Mouse (Mus musculus) Patski (cell line): ENCODE data around the gene Rnf5. TPM values are rescaled to one million over a fixed set of nuclear protein-coding genes. Genes with fewer than 3 reads are reported as not detected.

ENCODE experiments used
- ATAC-seq: fragments of 100-300 bp; one replicate; pipeline ENCODE4 v1.8.0; 2021
- CTCF ChIA-PET: fragments of 350-600 bp; sonication (Branson Sonifier 250); formaldehyde crosslinking; loops from one replicate; lab custom pipeline; 2022; ENCODE audit warnings: inconsistent platforms; lab: Charles Lee
- POLR2A ChIA-PET: fragments of 350-600 bp; sonication (Branson Sonifier 250); formaldehyde crosslinking; loops from one replicate; lab custom pipeline; 2022; ENCODE audit warnings: antibody characterized with exemption, inconsistent platforms; lab: Charles Lee
- DNase-seq: peaks from one replicate; pipeline ENCODE4 v3.0.0-alpha.2; 2011; ENCODE audit warnings: low read depth, low spot score
- H3K27me3 ChIP-seq: fragments of 371-371 bp; one replicate; pipeline ENCODE4 v1.5.1; 2021
- CTCF ChIP-seq: fragments of 100-300 bp; IDR thresholded peaks from one replicate; pipeline ENCODE4 v1.5.1; 2021
- in situ Hi-C: fragments of 300-500 bp; cut with MboI; formaldehyde crosslinking; loops from 3 replicates; pipeline ENCODE4 v1.11.1; 2018; ENCODE audit warnings: low pct_unique_long_range_greater_than_20kb, mixed read lengths
- polyA plus RNA-seq: library from polyadenylated mRNA; unstranded; gene quantifications from one replicate; pipeline ENCODE4 v1.2.3, GENCODE M21; 2021

Rnf5 gene
- polyA plus RNA-seq, 1 experiment from 2014 or later, result 69.1 TPM

DNA sequence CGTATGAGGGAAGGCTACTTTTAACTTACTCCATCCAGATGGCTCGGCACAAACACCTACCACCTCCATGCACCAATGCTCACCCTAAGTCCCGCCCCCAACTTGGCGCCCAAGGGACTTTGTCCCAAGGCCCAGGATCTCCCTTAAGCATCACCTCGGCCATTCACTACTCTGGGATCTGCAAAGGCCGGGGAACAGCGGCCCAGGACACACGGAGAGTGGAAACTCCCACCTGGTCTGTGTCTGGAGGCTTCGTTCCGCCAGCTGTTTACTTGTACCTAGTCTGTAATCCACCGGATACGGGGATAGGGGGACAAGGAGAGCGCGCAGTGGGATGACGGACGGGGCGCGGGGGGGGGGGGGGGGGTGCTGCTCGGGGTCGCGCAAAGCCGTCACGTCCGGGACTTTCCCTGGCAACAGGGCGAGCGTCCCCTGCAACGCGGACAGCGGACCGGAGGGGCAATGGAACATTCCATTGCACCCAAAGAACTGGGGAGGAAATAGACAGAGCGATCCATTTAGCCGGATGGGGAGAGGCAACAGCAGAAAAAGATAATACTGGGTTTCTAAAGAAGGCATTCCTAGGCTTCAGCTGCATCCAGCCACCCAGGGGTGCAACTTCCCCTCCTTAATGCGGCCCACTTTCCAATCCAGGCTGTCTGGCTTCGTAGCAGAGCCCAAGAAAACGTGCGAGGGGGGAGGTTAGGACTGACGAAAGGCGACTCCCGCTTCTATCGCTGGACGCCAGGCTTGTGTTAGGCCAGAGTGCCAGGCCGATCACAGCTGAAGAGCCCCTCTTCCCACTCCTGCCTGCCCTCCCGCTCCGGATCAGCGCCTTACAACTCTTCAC, 23.8 kb upstream of the Rnf5 start:
- POLR2A ChIA-PET, result interaction anchor here (1.0 to 2.0 kb wide), 4 partner anchors 12 to 24 kb away, joined by 3 to 7 read pairs (median 4); no protein-coding TSS in a partner anchor
- no peaks in the 10 kb centered on the region for H3K27me3 ChIP-seq
- in situ Hi-C loops, result loop anchor here (25.0 kb wide), 1 partner anchor 510 kb away; the partner anchor contains the start of genes Apom, Bag6 and D17H6S53E
- CTCF ChIA-PET, result interaction anchor here (1.1 to 1.8 kb wide), 4 partner anchors 8 to 26 kb away, joined by 3 to 6 read pairs (median 4); partner anchors contain the start of gene Fkbpl
- TF ChIP-seq CTCF, result no peak
- ATAC-seq, result peak; percentile 36
- peak; percentile 69 for DNase-seq

DNA sequence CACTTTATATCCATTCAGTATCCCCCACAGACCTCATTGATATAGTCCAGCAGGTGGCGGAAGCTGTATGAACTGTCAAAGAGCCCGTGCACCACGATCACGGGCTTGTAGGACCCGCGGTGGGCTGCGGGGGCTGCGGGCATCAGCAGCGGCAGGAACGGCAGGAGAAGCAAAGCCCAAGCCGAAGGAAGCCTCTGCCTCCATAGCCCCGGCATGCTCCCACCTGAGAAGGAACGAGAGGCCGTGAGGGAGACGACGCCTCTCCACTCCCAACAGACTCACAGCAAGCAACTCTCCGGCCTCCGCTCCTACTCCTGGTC, 23.2 kb upstream of the Rnf5 start:
- in situ Hi-C loops, result loop anchor here (25.0 kb wide), 1 partner anchor 511 kb away; the partner anchor contains the start of genes Apom, Bag6 and D17H6S53E
- ATAC-seq, result peak; percentile 36
- no peak for TF ChIP-seq CTCF
- no peak for DNase-seq
- ChIA-PET CTCF (interaction anchor here (1.1 to 1.8 kb wide), 3 partner anchors 14 to 26 kb away, joined by 4 to 6 read pairs (median 5); partner anchors contain the start of gene Fkbpl), POLR2A (interaction anchor here (1.1 to 2.0 kb wide), 3 partner anchors 13 to 25 kb away, joined by 3 to 7 read pairs (median 5); no protein-coding TSS in a partner anchor)
- H3K27me3 ChIP-seq, result no peaks in the 10 kb centered on the region

DNA sequence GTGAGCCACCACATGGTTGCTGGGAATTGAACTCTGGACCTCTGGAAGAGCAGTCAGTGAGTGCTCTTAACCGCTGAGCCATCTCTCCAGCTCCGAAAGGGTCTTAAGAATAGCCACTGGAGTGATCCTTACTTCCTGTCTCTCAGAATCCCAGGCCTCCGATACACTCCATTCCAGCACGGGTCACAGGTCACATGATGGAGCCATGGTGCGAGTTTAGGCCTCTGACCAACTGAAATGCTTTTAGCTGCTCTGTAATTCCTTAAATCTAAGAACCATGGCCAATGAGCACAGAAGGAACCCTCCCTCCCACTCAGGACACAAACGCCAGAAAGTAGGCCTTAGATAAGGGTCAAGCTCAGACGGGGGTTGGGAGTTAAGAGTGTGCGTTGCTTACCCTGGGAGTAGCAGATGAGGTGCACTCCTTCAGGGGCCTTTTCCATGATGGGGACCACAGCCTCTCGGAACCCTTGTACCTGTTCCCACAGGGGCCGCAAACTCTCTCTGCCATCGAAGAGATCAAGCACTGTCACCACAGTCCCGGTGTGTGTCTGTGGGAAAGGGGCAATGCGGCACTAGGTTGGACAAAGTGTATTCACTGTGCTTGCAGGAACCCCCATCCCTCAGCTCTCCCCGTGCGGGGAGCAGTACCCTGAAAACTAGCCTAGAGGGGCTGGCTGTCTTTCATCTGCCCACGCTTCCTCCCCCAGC, 22.7 kb upstream of the Rnf5 start:
- H3K27me3 ChIP-seq, result no peaks in the 10 kb centered on the region
- TF ChIP-seq CTCF, result no peak
- in situ Hi-C loops, result loop anchor here (25.0 kb wide), 1 partner anchor 511 kb away; the partner anchor contains the start of genes Apom, Bag6 and D17H6S53E
- no peak for ATAC-seq
- POLR2A ChIA-PET, result interaction anchor here (1.1 to 1.4 kb wide), 2 partner anchors 21 to 25 kb away, joined by 3 to 7 read pairs; no protein-coding TSS in a partner anchor
- CTCF ChIA-PET, result interaction anchor here (1.1 to 1.8 kb wide), 3 partner anchors 15 to 27 kb away, joined by 4 to 6 read pairs (median 5); partner anchors contain the start of gene Fkbpl
- no peak for DNase-seq

DNA sequence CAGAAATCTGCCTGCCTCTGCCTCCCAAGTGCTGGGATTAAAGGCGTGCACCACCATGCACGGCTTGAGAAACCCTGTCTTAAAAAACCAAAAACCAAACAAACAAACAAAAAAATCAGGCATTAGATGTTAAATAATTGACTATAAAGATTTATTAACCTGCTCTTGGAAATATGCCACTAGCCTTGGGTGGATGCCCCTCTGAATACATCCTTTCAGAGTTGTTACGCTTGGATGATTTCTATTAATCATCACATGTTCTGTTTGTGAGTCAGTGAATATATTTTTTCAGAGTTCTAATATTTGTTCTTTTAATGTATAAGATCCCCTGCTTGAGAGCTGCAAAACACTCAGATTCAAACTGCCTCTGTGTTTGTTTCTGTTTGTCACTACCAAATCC, 21.5 kb upstream of the Rnf5 start:
- H3K27me3 ChIP-seq, result no peaks in the 10 kb centered on the region
- ChIA-PET POLR2A (no interaction called here), CTCF (no interaction called here)
- in situ Hi-C loops, result loop anchor here (25.0 kb wide), 1 partner anchor 512 kb away; the partner anchor contains the start of genes Apom, Bag6 and D17H6S53E
- no peak for TF ChIP-seq CTCF
- no peak for DNase-seq
- ATAC-seq, result no peak

DNA sequence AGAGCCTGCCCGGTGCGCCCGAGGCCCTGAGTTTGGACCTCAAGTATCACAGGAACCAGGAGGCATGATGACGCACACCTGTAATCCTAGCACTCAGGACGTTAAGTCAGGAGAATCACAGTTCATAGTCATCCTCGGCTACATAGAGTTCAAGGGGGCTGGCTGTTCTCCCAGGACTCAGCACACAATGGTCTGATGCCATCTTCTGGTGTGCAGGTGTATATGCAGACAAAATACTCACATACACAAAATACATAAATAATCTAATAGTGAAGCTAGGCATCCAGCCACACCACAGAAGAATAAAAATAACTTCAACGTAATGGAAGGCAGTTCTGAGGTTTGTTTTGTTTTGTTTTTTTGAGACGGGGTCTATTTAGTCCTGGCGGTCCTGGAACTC, 19.7 kb upstream of the Rnf5 start:
- no peak for TF ChIP-seq CTCF
- H3K27me3 ChIP-seq, result no peaks in the 10 kb centered on the region
- ChIA-PET POLR2A (no interaction called here), CTCF (no interaction called here)
- ATAC-seq (no peak), DNase-seq (no peak)
- in situ Hi-C loops, result no loop called here

DNA sequence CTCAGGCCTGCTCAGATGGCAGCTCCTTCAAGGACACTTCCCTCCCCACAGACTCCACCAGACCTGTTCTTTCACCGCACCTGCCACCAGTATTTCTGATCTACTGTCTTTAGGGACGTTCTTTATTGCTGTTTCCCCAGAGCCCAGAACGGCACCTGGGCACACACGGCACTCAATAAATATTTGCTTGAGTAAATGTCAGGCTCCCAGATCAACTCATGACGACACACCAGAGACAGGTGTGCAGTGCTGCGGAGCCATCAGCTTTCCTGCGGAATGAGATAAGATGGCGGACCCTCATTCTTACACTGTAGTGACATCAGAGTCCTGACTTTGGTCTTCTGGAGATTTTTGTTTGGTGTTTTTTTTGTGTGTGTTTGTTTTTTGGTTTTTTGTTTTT, 17.5 kb upstream of the Rnf5 start:
- ATAC-seq, result no peak
- no peak for TF ChIP-seq CTCF
- POLR2A ChIA-PET, result interaction anchor here (2.1 kb wide), 1 partner anchor 20 kb away, joined by 7 read pairs; no protein-coding TSS in a partner anchor
- in situ Hi-C loops, result no loop called here
- DNase-seq, result no peak
- CTCF ChIA-PET, result no interaction called here
- H3K27me3 ChIP-seq, result no peaks in the 10 kb centered on the region

DNA sequence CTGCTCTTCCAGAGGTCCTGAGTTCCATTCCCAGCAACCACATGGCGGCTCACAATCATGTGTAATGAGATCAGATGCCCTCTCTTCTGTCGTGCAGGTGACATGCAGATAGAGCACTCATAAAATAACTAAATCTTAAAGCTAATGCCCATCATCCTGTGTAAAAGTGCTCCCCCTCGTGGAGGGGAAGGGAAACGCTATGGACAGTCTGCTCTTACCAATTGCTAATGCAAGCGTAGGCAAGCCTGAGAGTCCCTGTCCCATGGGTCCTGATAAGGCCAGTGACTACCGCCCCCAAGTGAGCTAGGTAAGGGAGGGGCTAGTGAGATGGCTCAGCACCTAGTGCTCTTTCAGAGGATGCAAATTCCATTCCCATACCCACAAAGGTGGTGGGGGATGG, 15.5 kb upstream of the Rnf5 start:
- POLR2A ChIA-PET, result interaction anchor here (1.3 to 2.1 kb wide), 2 partner anchors 14 to 22 kb away, joined by 5 to 7 read pairs; partner anchors contain the start of gene Agpat1
- CTCF ChIA-PET, result interaction anchor here (0.6 to 2.2 kb wide), 6 partner anchors 9 to 33 kb away, joined by 3 to 13 read pairs (median 4); partner anchors contain the start of genes Agpat1, Atf6b and Ppt2
- DNase-seq (no peak), ATAC-seq (peak; percentile 23)
- TF ChIP-seq CTCF, result no peak
- no peaks in the 10 kb centered on the region for H3K27me3 ChIP-seq
- in situ Hi-C loops, result no loop called here

DNA sequence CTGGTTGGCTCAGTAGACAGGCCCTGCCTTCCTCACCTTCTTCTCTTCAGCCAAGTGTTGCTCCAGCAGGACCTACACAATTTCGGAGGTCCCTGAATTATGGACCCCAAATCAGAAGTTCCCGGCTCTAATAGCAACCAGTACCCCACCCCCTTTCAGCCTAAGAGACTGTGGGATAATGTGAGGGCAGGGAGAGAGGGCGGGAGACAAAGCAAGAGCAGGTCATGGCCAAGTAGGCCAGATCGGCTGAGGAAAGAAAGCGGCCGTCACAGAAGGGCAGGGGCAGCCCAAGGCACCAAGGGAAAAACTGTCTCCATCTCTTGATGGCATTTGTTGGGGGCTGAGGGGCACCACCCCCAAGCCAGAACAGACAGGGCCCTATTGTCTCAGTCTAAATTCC, 12.4 kb upstream of the Rnf5 start, which contains the start of gene Egfl8:
Gene Egfl8 (minus strand): TSS at position 101 of the 400 bp plus-strand sequence.
- CTCF ChIA-PET, result no interaction called here
- POLR2A ChIA-PET, result no interaction called here
- DNase-seq (no peak), ATAC-seq (no peak)
- no peaks in the 10 kb centered on the region for H3K27me3 ChIP-seq
- in situ Hi-C loops, result no loop called here
- TF ChIP-seq CTCF, result no peak

DNA sequence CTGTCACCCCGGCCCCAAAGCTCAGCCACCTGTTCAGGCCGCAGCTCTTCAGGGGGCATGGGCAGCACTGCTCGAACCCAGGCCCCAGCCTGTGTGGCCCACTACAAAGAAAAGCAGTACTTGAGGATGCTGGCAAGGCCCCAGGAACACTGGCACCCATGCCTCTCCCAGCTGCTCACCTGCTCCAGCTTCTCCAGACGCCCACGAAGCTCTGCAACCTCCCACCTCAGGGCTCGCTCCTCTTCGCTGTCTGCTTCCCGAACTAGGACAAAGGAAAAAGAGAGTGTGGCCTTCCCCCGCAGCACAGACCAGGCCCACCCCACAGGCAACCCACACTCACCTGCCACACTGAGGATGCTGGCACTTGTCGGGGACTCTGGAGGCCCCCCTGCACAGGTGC, 10.3 kb upstream of the Rnf5 start:
- ChIA-PET CTCF (interaction anchor here (1.1 kb wide), 1 partner anchor 11 kb away, joined by 3 read pairs; the partner anchor contains the start of gene Rnf5), POLR2A (no interaction called here)
- no peak for TF ChIP-seq CTCF
- ATAC-seq (no peak), DNase-seq (no peak)
- in situ Hi-C loops, result no loop called here
- no peaks in the 10 kb centered on the region for H3K27me3 ChIP-seq
